Mouse (Mus musculus) embryonic fibroblast, embryonic 13.5 days (primary cell): ENCODE measurements around the gene Sowahd.

Source experiments
- CTCF ChIP-seq: IDR thresholded peaks from 2 replicates; pipeline ENCODE4 v1.5.1; 2011; ENCODE audit warnings: mild to moderate bottlenecking, control low read depth, low read length, moderate library complexity, borderline replicate concordance; ENCODE audit not compliant: insufficient read depth
- POLR2A ChIP-seq: IDR thresholded peaks from 2 replicates; pipeline ENCODE4 v1.6.1; 2011; ENCODE audit warnings: low read depth, mild to moderate bottlenecking, control low read depth, low read length, moderate library complexity

DNA sequence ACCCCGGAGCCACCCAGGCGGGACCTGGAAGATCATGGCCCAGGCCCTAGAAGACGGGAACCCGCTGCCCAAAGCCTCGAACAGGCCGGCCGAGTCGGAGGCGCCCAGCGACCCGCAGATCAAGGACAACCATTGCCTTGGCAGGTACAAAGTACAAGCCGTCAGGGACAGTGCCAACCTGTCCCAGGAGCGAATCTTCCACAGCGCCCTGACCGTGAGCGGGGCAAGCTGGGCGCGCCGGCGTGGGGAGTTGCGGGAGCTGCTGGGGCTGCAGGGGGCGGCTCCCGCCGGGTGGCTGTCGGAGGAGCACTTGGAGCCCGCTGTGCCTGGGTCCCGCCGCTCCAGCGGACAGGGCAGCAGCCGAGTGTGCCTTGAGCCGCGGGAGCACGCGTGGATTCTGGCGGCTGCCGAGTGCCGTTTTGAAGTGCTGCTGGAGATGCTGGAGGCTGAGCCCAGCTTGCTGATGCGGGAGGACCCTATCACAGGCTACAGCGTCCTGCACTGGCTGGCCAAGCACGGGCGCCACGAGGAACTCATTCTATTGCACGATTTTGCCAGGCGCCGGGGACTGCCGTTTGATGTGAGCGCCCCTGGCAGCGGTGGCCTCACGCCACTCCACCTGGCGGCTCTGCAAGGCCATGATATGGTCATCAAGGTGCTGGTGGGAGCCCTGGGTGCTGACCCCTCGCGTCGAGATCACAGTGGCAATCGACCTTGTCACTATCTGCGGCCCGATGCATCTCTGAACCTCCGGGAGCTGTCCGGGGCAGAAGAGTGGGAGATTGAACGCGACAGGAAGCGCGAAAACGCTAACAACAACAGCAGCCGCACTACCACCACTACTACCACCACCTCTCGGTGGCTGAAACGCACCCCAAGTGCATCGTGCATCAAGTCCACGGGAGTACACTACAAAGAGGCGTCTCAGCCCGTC is 512 bp downstream of the Sowahd start:
- TF ChIP-seq POLR2A (no peak), CTCF (no peak)
